Mouse (Mus musculus): ENCODE measurements around the gene Rac1. TPM values are rescaled to one million over a fixed set of nuclear protein-coding genes. Genes with fewer than 3 reads are reported as not detected.
"Not testable (repeated sequence)": the region's sequence is repeated elsewhere in the genome, so short reads cannot be mapped to it uniquely, and the experiment has no call there.

Rac1 gene
- total RNA-seq, 2 experiments from 2014 or later = 393 to 396 TPM

DNA sequence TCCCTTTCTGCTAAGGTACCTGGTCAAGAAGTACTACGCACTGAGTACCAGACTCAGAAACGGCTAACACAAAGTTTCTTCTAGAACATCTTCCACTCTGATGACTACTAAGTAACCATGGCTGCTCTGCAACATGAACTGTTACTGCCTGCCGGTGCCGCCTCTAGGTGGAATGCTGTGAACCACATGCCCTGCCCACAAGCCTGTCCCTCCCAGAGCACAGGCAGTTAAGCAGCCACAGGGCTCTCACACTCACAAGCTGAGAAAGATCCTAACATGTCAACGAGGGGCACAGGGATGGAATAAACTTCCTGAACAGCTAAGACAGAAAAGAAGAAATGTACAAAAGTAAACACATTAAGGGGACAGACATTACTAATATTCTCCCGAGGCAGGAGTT is 10.4 kb downstream of the Rac1 start:
- TF ChIP-seq CTCF (conservative IDR thresholded peaks at IDR 0.05) = no peak

DNA sequence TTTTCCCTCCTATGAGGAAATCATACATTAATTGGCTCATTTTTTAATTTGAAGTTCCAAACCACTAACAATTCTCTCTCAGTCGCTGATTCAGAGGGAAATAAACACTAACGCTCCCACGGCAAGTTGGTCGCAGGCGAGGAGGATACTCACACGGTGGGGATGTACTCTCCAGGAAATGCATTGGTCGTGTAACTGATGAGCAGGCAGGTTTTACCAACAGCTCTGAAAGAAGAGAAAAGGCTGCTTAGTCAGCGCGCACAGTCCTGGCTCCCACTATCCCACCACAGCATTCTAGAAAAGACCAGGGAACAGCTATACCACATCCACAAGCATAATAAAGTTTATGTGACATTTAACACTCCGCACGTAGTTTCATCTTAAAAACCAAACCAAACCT is 10.8 kb downstream of the Rac1 start:
- no peak overlapping the region for H3K27ac ChIP-seq
- DNase-seq (ENCODE audit: low spot score in 2 of 2) = no peak
- H3K4me3 ChIP-seq = no peak overlapping the region
- no peak for TF ChIP-seq CTCF (conservative IDR thresholded peaks at IDR 0.05)

More for the DNA sequence above, 10.4 kb downstream of the Rac1 start:
- H3K4me3 ChIP-seq = no peak overlapping the region
- H3K27ac ChIP-seq = peak overlapping the region; percentile 32; the same call in 1 of the 2 replicates
- DNase-seq (ENCODE audit: low spot score in 2 of 2) = no peak

DNA sequence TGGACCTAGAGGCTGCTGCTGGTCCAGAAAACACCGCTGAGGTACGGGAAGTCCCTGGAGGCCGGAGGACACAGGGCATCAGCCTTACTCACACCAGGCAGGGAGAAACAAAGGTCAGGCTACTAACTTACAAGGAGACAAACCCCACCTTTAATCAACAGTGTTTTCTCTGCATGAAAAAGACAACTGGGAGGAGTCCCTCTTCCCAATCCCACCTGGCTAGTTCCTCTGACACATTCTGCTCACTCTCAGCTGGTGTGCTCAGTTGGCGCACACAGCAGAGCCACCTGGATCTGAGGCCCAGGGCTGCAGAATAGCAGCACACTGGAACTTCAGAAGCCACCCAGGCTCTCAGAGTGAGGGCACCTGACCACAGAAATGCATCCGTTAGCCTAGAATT is 13.0 kb downstream of the Rac1 start:
- TF ChIP-seq CTCF (conservative IDR thresholded peaks at IDR 0.05) = no peak
- H3K27ac ChIP-seq = no peak overlapping the region
- no peak for DNase-seq (ENCODE audit: low spot score in 2 of 2)
- no peak overlapping the region for H3K4me3 ChIP-seq

DNA sequence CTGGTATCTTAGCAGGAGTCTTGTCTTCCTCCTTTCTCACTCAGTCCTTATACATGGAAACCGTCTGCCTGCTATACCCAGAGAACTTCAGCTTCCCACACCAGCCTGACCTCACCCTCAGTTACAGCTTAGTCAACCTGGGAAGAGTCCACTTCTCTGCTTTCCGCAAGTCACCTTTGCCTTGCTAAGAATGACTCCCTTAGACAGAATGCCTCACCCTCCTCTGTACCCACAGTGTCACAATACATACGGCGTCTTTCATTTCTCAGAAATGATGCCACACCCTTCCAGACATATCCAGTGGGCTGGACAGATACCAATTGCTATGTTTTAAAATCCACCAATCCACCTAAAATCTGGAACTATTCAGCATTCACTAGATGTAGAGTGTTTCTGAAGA is 15.5 kb downstream of the Rac1 start:
- DNase-seq (ENCODE audit: low spot score in 2 of 2) = no peak

DNA sequence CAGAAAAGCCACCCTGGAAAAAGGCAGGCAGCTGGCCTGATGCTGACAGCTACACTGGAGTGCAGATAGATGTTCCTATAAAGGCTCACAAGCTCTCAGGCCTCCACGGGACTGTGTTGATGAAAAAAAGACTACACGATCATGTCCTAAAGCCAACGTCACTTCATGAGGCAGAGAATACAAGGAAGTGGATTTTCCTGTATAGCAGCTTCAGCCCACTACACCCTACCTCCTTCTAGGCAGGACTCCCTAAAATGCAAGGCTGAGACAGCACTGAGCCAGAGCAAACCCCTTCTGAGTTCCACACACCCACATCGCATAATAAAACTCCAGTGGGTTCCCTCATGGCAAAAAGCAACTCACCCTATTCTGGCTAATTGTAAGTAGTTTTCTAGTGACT is 16.3 kb downstream of the Rac1 start:
- no peak for TF ChIP-seq CTCF (conservative IDR thresholded peaks at IDR 0.05)
- no peak for DNase-seq (ENCODE audit: low spot score in 2 of 2)

More for the DNA sequence above, 15.5 kb downstream of the Rac1 start:
- Histone ChIP-seq H3K4me3 (no peak overlapping the region), H3K27ac (no peak overlapping the region)
- no peak for TF ChIP-seq CTCF (conservative IDR thresholded peaks at IDR 0.05)

DNA sequence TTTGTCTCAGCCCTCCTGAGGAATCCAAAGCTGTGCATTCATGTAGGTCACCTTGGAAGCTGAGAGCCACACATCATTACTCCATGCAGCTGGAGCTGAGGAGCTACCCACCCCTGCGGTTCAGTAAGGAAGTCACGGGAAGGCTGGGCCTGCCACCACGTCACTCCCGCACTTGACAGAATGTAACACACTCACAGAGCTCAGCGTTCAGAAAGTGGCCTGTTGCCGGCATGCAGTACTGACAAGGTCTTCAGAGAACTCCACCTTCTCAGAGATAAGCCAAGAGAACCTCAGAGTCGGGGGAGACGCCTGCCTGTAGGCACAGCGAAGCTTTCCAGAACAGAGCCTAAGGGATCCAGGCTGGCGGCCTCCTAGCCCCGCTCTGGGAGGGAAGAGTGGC is 18.1 kb downstream of the Rac1 start:
- no peak for TF ChIP-seq CTCF (conservative IDR thresholded peaks at IDR 0.05)
- no peak for DNase-seq (ENCODE audit: low spot score in 2 of 2)
- Histone ChIP-seq H3K4me3 (no peak overlapping the region), H3K27ac (peak overlapping the region; percentile 70)

More for the DNA sequence above, 16.3 kb downstream of the Rac1 start:
- H3K4me3 ChIP-seq = no peak overlapping the region
- no peak overlapping the region; the same call in 1 of the 2 replicates for H3K27ac ChIP-seq

DNA sequence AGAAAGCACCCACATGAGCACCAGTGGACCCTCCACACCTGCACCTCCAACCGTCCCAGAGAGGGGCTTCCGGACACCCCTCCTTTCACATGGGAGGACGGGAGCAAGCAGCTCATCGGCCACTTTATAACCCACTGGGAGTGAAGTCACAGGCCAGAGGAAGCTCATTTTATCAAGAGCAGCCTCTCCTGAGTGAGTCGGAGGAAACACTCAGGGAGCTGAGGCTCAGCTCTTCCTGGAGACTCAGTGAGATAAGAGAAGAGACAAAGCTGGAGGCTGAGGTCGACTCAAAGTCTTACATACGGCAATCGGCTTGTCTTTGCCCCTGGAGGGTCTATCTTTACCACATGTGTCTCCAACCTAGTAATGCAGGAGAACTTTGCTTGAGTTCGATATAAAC is 18.5 kb downstream of the Rac1 start:
- H3K27ac ChIP-seq = peak overlapping the region; percentile 70
- no peak overlapping the region for H3K4me3 ChIP-seq
- no peak for DNase-seq (ENCODE audit: low spot score in 2 of 2)
- TF ChIP-seq CTCF (conservative IDR thresholded peaks at IDR 0.05) = no peak

DNA sequence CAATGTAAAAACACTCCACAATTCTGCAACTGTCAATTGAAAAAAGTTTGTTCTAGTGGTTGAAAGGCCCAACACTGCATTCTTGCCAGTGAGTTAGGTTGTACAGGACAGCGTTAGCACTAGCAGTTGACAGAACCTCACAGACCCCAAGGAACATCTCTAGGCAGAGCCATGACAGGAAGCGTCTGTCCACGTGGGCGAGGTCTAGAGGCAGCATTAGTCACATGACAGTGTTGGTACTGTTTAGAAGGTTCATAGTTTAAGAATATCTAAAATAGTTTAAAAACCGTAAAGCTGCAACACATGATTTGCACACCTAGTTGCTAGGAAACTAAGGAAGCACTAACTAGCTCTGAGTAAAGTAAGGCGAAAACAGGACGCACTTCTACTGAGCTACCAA is 22.3 kb downstream of the Rac1 start:
- DNase-seq (ENCODE audit: low spot score in 2 of 2) = no peak
- no peak for TF ChIP-seq CTCF (conservative IDR thresholded peaks at IDR 0.05)
- no peak overlapping the region for H3K27ac ChIP-seq

DNA sequence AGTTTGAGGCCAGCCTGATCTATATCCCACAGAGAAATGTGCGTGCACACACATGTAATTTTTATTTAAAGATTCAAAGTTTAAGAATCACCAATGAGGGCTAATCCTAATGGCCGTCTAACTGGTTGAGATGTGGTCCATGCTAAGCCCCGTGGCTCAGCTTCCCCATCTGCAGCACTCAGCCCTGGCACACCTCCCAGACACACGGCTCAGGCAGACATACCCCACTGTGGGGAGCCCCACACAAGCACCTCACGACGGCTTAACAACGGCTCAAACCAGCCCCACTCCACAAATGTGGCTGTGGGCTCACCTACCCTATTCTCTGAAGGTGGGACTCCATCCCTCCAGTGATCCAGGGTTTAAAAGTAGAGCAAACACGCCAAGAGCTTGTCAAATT is 22.8 kb downstream of the Rac1 start:
- DNase-seq (ENCODE audit: low spot score in 2 of 2) = no peak
- TF ChIP-seq CTCF (conservative IDR thresholded peaks at IDR 0.05) = no peak
- no peak overlapping the region for H3K4me3 ChIP-seq
- H3K27ac ChIP-seq = no peak overlapping the region

More for the DNA sequence above, 22.3 kb downstream of the Rac1 start:
- no peak overlapping the region for H3K4me3 ChIP-seq

DNA sequence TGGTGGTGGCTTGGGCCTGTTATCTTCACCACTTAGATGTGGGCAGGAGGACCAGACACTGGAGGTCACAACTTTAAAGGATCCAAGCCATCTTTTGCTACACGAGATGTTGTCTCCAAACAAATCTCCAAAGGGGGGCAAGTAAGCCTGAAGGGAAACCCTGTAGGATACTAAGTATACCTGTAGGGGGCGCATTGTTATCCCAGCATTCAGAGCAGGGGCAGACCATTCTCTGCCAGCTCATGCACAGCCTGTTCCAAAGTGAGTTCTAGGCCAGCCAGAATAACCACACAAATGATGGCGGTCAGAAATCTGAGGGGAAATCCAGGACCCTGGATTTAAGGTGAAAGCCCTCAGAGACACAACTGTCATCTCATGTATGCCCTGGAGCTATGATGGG is 23.4 kb downstream of the Rac1 start:
- TF ChIP-seq CTCF (conservative IDR thresholded peaks at IDR 0.05) = peak; percentile 71
- no peak overlapping the region for H3K4me3 ChIP-seq
- no peak overlapping the region for H3K27ac ChIP-seq
- DNase-seq (ENCODE audit: low spot score in 2 of 2) = no peak

DNA sequence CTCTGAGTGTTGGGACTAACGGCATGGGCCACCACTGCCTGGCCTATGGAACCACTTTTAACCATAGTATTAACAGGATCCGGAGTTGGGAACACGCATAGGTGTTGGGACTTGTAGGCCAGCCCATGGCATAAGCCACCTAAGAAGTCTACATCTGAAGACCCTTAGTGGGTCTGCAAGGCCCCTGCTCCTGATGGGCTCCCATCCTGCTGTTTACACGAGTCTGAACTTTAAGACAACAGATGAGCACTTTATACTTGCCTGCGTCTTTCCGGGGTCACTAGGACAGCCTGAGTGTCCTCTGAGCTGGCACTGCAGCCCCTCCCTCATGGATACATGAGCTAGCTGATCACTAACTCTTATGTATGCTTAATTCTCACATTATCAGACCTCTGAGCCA is 24.1 kb downstream of the Rac1 start:
- H3K27ac ChIP-seq = no peak overlapping the region
- no peak for TF ChIP-seq CTCF (conservative IDR thresholded peaks at IDR 0.05)
- no peak overlapping the region for H3K4me3 ChIP-seq
- no peak for DNase-seq (ENCODE audit: low spot score in 2 of 2)

DNA sequence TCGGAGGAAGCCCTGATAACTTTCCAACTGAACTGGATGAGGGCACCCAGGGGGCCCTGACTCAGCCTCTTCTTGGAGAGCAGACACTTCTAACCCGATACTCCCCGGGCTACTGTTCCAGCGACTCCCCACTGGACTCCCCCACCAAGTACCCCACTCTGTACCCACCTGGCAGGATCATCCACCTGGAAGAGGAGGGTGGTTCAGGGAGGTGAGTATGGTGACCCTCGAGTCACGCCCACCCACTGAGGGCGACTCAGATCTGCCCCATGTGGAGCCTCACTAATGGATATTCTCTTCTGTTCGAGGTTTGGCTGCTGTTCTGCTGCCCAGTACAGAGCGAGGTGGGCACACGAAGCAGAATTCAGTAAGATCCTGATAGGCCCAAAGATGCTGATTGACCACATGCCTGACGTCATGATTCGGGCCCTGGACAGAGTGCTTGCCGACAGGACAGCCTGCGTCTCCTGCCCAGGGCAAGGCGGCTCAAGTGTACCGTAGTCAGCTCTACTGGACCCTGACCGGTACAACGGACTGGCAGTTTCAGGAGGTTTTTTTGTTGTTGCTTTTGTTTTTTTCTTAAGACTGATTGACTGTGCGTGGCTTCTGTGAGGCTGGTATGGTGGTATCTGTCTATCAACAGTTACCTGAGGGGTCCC is 24.8 kb downstream of the Rac1 start:
- Histone ChIP-seq H3K27ac (no peak overlapping the region), H3K4me3 (no peak overlapping the region)
- no peak for DNase-seq (ENCODE audit: low spot score in 2 of 2)
- TF ChIP-seq CTCF (conservative IDR thresholded peaks at IDR 0.05) = no peak

DNA sequence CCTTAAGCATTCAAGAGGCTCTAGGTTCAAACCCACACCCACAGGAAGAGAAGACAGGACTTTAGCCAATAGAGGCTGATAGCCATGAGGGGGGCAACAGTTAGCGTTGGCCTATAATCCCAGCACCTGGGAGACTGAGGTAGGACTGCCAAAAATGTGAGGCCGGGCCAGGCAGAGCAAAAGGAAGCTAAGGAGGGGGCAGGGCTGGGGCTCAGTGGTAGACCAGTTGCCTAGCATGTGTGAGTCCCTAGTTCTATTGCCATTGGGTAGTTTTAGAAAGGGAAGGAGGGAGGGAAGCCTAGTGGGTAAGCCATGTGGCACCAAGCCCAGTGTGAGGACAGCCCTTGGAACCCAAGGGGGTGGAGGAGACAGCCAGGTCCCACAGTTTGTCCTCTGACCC is 26.2 kb downstream of the Rac1 start:
- Histone ChIP-seq H3K27ac (peak overlapping the region; percentile 43), H3K4me3 (no peak overlapping the region)
- DNase-seq (ENCODE audit: low spot score in 2 of 2) = no peak
- TF ChIP-seq CTCF (conservative IDR thresholded peaks at IDR 0.05) = no peak

DNA sequence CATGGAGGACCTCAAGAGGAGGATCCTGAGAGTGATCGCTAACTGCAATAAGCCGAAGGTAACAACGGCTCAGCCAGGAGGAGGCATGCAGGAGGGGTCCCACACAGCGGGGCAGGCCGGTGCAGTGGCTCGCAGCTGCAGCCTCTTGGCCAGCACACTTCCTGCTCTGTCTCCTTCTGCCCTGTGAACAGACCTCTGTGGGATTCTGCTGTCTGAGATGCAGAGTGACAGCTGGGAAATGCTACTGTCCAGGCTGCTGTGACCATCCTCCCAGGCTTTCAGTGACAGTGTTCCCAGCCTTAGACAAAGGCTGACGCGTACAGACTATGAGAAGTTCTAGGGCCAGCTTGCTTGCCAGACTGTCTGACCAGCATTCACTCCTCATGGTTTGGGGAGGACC is 26.7 kb downstream of the Rac1 start:
- DNase-seq (ENCODE audit: low spot score in 2 of 2) = no peak
- no peak for TF ChIP-seq CTCF (conservative IDR thresholded peaks at IDR 0.05)
- 0 out of 2 replicates have a peak overlapping the region, but pooled peaks have one; percentile 2 for H3K27ac ChIP-seq
- no peak overlapping the region for H3K4me3 ChIP-seq

DNA sequence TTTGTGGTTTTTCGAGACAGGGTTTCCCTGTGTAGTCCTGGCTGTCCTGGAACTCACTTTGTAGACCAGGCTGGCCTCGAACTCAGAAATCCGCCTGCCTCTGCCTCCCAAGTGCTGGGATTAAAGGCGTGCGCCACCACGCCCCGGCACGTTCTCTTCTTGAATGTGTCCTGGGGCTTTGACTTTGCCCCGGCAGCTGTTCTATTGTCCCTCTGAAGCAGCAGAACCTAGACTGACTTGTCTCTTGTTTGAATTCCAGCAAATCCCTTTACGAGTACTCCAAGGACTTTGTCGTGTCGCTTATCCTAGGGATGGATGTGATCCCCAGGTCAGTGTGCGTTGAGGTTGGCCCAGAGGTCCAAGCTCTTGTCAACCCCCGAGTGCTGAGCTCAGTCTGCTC is 27.1 kb downstream of the Rac1 start:
- H3K27ac ChIP-seq; DNase-seq (ENCODE audit: low spot score in 2 of 2); H3K4me3 ChIP-seq: not testable (repeated sequence)
